Mouse (Mus musculus): ENCODE data around the gene Crct1. TPM values are rescaled to one million over a fixed set of nuclear protein-coding genes. Genes with fewer than 3 reads are reported as not detected.
A peak's percentile ranks its signal among the peaks of the same experiment; 100 is the strongest.

Gene Crct1
- not detected for total RNA-seq (2022)

DNA sequence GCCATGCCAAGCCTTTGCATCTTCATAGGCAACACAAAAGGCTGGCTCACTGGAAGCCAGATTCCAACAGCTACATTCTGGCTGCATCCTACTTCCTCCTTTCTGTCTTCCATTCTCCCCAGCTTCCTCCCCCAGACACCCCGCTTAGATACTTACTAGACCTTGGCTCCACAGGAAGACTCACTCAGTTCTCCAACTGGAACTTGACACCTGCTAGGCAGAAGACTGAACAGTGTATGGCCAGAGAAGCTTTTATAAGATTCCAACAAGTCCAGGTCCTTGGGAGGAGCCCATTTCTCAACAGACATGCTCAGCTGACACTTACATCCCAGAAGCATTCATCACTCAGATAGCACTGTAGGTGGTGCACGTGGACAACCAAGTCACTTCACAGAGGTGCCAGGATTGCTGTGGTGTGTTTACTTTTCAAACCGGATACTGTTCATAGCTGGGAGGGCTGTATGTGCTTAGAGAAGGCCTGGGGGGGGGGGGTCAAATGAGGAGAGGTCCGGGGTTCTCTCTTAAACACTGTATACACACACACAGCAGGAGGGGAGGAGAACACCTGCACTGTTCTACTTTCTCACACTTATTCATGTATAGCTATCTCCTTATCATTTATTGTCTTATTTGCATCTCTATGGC is at the start of gene Crct1:
Gene Crct1, minus strand, starts transcription at position 228 of the 645 bp plus-strand sequence.
- no peak for DNase-seq (ENCODE audit: low spot score in 2 of 2)

DNA sequence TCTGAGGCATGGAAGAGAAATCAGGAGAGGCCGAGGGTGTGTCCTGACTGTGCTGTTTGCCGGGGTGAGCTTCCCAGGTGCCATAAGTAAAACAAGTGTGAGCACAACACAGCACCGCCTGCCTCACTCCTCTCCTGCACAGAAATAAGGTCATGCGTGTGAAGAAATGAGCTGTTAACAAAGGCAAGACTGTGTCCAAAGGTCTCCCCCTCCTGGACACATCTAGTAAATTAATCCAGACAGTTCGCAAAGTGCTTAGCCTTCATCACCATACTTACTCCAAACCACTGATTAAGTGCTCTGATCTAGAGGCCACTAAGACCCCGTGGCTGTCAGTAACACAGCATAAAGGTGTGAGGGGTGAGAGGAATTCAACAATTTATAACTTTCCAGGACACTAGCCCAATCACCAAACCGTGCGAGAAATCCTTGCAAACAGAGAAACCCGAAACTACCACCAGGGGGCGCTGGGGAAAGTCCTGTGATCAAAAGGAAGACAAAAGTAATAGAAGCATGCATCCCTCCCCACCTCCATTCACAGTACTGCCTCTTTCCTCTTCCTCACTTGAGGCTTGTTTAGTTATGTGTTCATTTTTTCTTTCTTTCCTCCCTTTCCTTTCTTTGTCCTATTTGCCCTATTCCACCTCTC is 37.5 kb upstream of the Crct1 start:
- DNase-seq (ENCODE audit: low spot score in 2 of 2), result no peak

DNA sequence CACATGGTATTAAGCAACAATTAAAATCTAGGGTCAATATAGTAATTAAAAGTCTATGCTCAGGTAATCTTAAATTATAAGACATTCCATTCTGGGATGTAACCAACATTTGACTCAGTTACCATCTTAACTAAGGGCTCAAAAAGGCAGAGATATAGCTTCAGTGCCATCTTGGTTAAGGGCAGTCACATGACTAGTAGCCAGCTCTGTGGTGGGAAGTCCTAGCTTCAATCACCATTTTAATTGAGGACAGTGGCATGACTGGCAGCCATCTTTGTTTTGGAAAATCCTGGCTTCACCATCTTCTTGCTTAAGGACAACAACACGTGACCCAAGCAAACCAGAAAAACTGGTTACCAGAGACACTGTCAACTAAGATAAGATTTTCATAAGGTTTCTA is 34.7 kb upstream of the Crct1 start:
- DNase-seq (ENCODE audit: low spot score in 2 of 2), result no peak

- DNase-seq (ENCODE audit: low spot score in 2 of 2), result peak in 1 of 2 experiments; percentile 37
Measured at GRCm38 (mm10) chr3:93031450-93031849, 16.0 kb upstream of the Crct1 start.

DNA sequence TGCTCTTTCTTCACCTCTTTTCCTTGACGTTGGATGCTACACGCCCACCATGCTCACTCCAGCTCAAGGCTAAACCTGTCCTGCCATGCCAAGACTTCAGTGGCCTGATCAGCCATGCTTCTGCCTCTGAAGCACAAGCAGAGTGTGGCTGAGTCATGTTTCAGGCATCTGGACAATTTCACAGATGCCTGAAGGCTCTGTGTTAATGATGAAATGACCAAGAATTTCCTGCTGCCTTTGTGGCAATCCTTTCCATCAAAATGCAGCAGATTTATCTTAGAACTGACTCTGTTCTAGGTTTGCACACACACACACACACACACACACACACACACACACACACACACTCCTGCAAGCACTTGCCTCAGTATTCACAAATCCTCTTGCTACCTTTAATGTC is 10.0 kb upstream of the Crct1 start:
- no peak for DNase-seq (ENCODE audit: low spot score in 2 of 2)

DNA sequence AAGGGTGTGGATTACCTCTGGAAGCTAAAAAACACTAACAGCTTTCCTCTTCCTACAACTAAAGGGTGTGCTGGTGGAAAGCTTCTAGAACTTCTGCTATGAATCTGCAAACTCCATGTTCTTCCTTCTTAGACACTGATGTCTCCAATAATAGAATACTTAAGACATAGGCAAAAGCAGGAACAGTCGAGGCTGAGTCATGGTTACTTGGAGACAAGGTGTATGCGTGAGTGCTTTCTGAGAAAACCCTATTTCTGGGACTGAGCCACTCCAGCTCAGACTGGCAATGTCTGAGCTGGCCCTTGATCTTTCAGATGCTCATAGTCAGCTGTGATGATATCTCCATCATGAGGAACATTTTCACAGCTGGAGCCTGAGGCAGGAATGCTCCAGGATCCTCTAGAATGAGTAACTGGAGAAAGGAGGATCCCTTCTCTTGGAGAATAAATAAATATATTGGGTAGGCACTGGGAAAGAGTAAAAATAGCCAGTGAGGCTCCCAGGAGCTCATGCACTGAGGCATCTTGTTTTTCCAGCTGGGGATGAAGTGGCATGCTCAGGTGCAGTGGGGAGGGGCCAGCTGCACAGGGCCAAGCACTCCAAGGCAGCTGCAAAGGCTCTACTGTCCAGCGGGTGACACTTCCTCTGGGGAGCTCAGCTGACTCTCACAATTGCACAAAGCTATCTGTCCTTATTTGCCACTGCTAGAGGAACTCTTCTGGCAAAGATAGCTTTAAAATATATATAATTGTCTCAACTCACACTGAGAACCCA is 8.1 kb upstream of the Crct1 start:
- no peak for DNase-seq (ENCODE audit: low spot score in 2 of 2)

GRCm38 (mm10) chr3:93021171-93021570 is 5.7 kb upstream of the Crct1 start:
- DNase-seq (ENCODE audit: low spot score in 2 of 2), result no peak

- DNase-seq (ENCODE audit: low spot score in 2 of 2), result no peak
Measured at GRCm38 (mm10) chr3:93018960-93019359, 3.5 kb upstream of the Crct1 start, which contains the start of gene Lce1m. Lce1m (minus strand) TSS chr3:93019060.

GRCm38 (mm10) chr3:93014871-93015270 is 616 bp downstream of the Crct1 start:
- DNase-seq (ENCODE audit: low spot score in 2 of 2), result no peak

DNA sequence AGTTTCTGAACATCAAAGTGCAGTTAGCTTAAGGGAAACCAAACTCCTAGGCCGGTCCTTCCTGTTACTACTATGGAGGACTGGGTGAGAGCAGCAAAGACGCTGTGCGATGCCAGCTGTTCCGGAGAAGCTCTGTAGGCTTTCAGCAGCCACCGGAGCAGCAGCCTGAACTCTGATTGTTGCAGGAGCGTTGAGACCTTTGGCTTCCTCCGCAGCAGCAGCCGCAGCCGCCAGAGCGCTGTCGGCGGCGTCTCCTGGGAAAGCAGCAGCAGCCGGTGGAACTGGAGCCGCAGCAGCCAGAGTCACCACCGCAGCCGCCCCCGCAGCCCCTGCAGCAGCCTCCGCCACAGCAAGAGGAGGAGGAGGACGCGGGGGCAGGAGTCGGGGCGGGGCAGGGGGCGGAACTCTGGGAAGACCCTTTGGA is 1.1 kb downstream of the Crct1 start:
- DNase-seq (ENCODE audit: low spot score in 2 of 2), result peak in 1 of 2 experiments; percentile 24

- DNase-seq (ENCODE audit: low spot score in 2 of 2), result no peak
Measured at GRCm38 (mm10) chr3:93002843-93003242, 12.6 kb downstream of the Crct1 start.

- DNase-seq (ENCODE audit: low spot score in 2 of 2), result no peak
Measured at GRCm38 (mm10) chr3:93000621-93001020, 14.9 kb downstream of the Crct1 start.

GRCm38 (mm10) chr3:92998691-92999090 is 16.8 kb downstream of the Crct1 start:
- peak; percentile 32 to 74 for DNase-seq (ENCODE audit: low spot score in 2 of 2)

GRCm38 (mm10) chr3:92991926-92992325 is 23.6 kb downstream of the Crct1 start, which contains the start of gene Lce3f:
Lce3f (plus strand) TSS chr3:92992226.
- DNase-seq (ENCODE audit: low spot score in 2 of 2), result no peak

DNA sequence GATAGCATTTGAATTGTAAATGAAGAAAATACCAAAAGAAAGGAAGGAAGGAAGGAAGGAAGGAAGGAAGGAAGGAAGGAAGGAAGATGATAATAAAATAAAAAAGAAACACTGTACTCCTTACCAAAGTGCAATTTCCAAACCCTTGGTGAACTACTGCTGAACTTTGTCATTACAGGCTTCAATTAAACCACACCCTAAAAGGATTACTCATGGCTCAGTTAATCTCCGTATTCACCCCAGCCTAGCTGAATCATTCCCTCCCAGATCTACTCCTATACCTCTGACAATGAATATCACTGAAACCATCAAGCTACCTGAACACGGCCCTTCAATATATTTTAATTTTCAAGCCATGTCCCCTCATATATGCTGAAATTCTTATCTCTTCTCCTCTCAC is 37.0 kb downstream of the Crct1 start:
- DNase-seq (ENCODE audit: low spot score in 2 of 2), result no peak

DNA sequence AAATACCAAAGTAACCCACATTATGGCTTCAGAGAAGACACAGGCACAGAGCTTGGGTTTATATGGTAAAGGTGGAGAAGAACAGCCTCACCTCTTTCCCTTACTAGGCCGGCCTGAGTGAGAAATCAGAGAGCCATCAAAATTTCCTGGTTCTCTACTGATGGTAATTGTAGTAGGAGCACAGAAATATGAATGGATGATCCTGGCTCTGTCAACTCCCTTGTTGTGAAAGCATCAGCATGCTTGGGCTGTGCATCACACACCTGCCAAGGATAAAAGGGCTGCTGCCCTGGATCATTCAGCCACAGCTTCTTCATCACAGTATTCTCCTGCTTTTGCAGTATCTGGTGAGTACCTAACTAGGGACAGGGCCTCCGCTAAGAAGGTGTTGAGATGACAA is 48.7 kb downstream of the Crct1 start, which contains the start of gene Lce3e:
Gene Lce3e, plus strand, starts transcription at position 301 of the 400 bp plus-strand sequence.
- no peak for DNase-seq (ENCODE audit: low spot score in 2 of 2)

Other genes with a start within 250 kb of the Crct1 start
- not detected for gene Lce1i, start 236.8 kb downstream of the Crct1 start, total RNA-seq (2022)
- not detected for gene Lce1j, start 225.2 kb downstream of the Crct1 start, total RNA-seq (2022)
- gene Lce1k, start 207.8 kb downstream of the Crct1 start, total RNA-seq (2022), result not detected
- gene Kprp, start 188.4 kb downstream of the Crct1 start, total RNA-seq (2022), result not detected
- gene Lce1l, start 164.4 kb downstream of the Crct1 start, total RNA-seq (2022), result not detected
- not detected for gene 2310050C09Rik, start 145.5 kb downstream of the Crct1 start, total RNA-seq (2022)
- gene Lce3a, start 89.5 kb downstream of the Crct1 start, total RNA-seq (2022), result not detected
- not detected for gene Lce3b, start 82.7 kb downstream of the Crct1 start, total RNA-seq (2022)
- gene Lce3c, start 71.2 kb downstream of the Crct1 start, total RNA-seq (2022), result not detected
- gene Lce3d, start 58.3 kb downstream of the Crct1 start, total RNA-seq (2022), result not detected
- not detected for gene Lce3e, start 48.6 kb downstream of the Crct1 start, total RNA-seq (2022)
- not detected for gene Lce3f, start 23.5 kb downstream of the Crct1 start, total RNA-seq (2022)
- gene Lce1m, start 3.4 kb upstream of the Crct1 start, total RNA-seq (2022), result not detected
- not detected for gene Gm4858, start 53.1 kb upstream of the Crct1 start, total RNA-seq (2022)
- gene Crnn, start 129.1 kb upstream of the Crct1 start, total RNA-seq (2022), result not detected
- not detected for gene Flg2, start 181.6 kb upstream of the Crct1 start, total RNA-seq (2022)

Measured in layer of hippocampus, adult 8-10 months (tissue).